Mouse (Mus musculus) testis, adult 2 months (tissue): ENCODE data around the gene Dync1li1.

Experiments
- CTCF ChIP-seq: fragments of 200-500 bp; IDR thresholded peaks from 2 replicates; pipeline ENCODE4 v1.5.1; 2012; ENCODE audit warnings: low read depth, mild to moderate bottlenecking, inconsistent platforms, low read length, moderate library complexity; ENCODE audit not compliant: control insufficient read depth, insufficient read depth, insufficient replicate concordance
- POLR2A ChIP-seq: fragments of 200-500 bp; IDR thresholded peaks from 2 replicates; pipeline ENCODE4 v1.6.1; 2012; ENCODE audit warnings: low read depth, mild to moderate bottlenecking, inconsistent platforms, low read length, moderate library complexity; ENCODE audit not compliant: control insufficient read depth

- TF ChIP-seq POLR2A: no peak
- no peak for TF ChIP-seq CTCF
Measured at GRCm38 (mm10) chr9:114742731-114743130, 54.1 kb downstream of the Dync1li1 start.
